Mouse (Mus musculus) naive thymus-derived CD4-positive, alpha-beta T cell, adult 2 months (primary cell): Measurements from ENCODE around the gene Ptprd.

ENCODE experiments used
- DNase-seq: peaks from one replicate; pipeline ENCODE4 v3.0.0-alpha.2; 2011; ENCODE audit warnings: low read depth

Ptprd gene

DNA sequence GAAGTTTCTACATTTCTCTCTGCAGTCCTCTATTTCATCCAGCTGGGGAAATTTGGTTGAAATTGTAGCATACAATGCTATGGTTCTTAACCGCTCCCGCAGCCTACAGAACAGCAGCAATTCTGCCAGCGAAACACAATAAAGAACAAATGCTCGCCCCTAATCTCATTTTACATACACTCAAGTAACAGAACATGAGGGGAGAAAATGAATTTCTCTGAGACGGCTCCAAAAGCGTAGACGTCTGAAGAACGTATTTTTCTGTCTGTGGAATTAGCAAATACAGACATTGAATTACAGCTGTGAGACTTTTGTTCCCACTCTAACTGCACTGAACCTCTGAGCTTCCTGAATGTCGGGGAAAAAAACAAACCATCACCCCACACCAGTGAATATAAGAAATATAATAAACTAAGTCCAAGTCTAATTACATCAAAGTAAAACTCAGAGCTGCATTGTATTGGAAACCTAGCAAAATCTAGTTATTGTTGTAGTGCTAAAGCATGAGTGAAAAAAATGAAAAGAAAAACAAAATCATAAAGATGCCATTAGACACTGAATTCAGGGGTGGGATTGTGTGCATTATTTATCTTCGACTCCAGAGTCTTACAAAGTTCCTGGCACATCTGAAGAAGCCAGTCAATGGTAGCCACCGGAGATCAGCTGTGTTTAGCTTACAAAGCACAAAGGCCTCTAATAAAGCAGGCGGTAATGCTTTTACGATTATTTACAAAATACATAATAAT, 2187.8 kb downstream of the Ptprd start:
- DNase-seq, result no peak

GRCm38 (mm10) chr4:76021670-76022069, 2190.1 kb downstream of the Ptprd start:
- no peak for DNase-seq

GRCm38 (mm10) chr4:76015026-76015425, 2196.7 kb downstream of the Ptprd start:
- DNase-seq, result no peak

GRCm38 (mm10) chr4:76014151-76014840, 2197.5 kb downstream of the Ptprd start:
- DNase-seq, result no peak

DNA sequence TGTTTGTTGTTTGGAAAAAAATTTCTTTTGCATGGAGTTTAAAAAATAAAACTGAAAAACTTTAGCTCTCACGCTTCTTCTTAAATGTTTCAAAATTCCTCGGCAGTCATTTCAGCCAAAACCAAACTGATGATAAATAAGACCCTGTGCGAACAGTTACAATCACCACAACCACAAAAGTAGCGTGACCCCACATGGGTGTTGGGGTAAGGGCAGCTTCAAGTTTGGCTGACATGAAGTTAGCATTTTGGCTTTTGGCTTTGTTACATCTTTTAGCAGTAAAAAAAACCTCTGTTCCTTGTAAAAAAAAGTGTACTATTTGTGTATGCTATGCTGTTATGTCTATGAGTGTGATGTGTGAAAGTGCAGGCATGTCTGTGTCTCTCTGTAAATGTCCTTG, 2203.2 kb downstream of the Ptprd start:
- no peak for DNase-seq

GRCm38 (mm10) chr4:76007219-76007618, 2204.5 kb downstream of the Ptprd start:
- no peak for DNase-seq

DNA sequence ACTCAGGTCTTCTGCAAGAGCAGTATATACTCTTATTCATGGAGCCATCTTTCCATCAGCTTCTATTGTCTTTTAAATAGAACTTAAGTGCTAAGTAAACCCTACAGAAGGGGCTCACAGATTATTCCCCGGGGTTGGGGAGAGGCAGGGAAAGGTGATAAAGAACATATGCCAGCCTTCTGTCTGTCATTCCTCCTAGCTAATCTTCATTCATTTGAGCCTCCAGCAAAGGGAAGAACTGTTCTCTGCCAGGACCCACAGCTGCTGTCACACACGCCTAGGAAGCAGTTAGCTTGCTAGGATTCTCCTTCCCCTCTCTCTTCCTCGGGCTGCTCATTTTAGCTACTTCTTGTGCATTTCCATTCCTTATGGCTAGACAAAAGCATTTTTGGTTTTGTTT, 2205.0 kb downstream of the Ptprd start:
- DNase-seq, result no peak

- no peak for DNase-seq
These were observed 2207.6 kb downstream of the Ptprd start for GRCm38 (mm10) chr4:76004161-76004560.

DNA sequence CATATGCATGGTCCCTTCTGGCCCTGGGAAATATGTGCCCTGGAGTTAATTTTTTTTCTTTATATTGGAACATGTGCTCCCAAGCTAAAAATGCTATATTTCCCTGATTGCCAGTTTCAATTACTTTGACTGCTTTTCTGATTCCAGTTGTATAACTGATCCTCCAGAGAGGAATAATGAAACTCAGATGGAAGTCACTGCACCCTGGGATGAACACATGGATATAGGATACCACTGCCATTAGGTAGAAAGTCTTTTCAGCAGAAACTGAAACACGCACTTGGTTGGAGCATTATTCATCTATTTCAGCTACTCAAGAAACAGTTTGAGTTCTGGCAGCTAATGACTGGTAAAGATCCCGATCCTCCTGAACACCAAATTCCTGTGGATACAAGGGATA, 2211.5 kb downstream of the Ptprd start:
- DNase-seq, result no peak

DNA sequence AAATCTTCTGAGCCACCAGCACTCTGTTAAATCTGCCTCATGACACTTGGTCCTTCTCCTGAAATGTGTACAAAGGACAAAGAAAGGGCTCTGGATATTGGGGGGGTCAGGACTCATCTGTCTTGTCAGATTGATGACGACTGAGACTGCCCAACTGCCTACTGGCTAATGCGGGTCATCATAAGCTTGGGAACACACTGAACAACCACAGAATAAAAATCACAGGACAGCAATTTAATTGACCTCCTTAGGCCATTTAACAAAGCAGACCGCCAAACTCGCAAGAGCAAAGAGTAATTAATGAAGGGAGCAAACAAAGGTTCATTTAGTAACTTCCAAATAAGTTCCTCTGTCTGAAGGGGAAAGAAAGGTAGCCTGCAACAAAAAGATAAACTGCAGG, 2215.9 kb downstream of the Ptprd start:
- no peak for DNase-seq

DNA sequence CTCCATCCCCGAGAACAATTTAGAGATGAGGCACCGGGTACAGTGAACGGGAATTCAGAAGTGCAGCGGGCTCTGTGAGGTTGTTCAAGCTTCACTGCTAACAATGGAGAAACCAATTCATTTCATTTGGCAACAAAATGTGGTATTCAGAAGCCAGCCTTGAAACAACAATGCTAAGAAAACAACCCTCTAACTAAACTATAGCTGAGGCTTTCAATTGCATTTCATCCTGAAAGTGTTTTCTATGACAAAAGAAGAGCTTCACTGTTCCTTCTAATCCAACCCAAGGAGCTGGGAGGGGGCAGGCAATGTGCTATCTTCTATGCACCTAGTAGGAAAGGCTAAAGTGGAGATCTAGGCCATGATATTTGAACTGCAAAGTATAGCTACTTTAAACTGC, 2217.2 kb downstream of the Ptprd start:
- DNase-seq, result no peak

DNA sequence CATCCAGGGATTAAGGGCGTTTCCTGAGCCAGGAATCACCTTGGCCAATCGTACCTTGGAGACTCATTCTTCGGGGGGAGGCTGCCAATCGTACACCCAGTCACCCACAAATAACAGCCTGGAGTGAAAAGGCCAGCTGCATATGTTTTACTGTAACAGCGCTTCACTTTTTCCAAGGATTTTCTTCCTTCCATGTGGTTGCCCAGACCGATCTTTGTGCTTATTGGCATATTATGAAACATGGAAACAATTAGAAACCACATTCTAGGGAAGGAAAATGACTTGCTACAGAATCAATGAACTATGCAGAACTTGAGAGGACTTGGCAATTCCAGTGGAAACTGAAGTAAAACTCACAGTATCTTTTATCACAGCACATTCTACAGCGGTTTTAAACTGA, 2218.7 kb downstream of the Ptprd start:
- no peak for DNase-seq

- DNase-seq, result no peak
These were observed 2220.0 kb downstream of the Ptprd start for GRCm38 (mm10) chr4:75991621-75992245.

- DNase-seq, result no peak
These were observed 2237.0 kb downstream of the Ptprd start for GRCm38 (mm10) chr4:75974728-75975127.

- DNase-seq, result no peak
These were observed 2238.4 kb downstream of the Ptprd start for GRCm38 (mm10) chr4:75973322-75973721.

DNA sequence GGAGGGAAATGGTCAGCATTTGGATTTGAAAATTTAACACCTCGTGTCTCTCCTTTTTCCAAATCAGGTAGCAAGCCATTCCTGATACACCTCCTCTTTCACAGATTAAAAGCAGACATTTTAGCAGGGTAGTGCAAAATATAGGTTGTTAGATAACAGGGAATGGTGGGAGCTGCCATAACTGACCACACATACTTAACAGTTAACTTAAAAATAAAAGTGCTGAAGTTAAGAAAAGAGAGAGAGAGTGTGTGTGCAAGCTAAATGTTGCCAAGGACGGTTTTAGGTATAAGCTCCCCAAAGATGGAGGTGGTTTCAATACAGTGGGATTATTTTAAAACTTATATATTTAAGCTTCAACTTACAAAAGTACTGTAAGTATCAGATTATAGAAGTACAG, 2241.8 kb downstream of the Ptprd start:
- no peak for DNase-seq

DNA sequence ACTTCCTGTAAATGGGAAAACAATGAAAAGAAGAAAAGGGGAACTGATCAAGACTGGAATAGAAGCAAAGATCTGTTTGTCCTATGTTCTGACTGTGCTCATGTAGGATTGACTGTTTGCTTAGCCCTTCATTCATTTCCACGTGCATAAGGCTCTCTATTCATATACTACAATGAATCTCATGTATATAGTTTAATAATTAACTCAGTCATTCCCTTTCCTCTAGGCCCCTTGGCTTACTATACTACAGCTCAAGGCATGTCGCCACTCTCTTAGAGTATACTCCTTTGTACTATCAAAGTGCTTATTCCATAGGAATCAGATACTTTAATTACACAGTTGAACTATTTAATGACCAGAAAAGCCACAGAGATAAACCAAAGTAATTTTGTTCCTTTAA, 2243.1 kb downstream of the Ptprd start:
- DNase-seq, result no peak

- no peak for DNase-seq
These were observed 2246.0 kb downstream of the Ptprd start for GRCm38 (mm10) chr4:75965810-75966209.

- no peak for DNase-seq
These were observed 2248.8 kb downstream of the Ptprd start for GRCm38 (mm10) chr4:75962916-75963315.

DNA sequence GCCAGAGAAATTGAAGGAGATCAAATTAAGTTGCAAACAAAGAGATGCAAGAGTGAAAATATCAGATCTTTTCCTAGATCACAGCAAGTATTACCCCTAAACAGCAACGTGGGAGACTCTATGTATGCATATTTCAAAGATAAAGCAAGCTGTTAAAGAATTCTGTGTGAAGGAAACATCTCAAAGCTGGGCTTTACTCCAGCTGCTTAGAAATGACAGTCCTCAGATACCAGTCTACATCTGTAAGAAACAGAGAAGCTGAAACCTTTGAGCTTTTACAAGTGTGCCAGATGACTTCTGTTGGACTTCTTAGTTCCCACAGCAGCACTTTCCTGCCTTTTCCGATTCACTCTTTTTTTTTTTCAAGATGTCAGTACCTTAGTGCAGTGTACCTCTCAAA, 2249.9 kb downstream of the Ptprd start:
- no peak for DNase-seq

DNA sequence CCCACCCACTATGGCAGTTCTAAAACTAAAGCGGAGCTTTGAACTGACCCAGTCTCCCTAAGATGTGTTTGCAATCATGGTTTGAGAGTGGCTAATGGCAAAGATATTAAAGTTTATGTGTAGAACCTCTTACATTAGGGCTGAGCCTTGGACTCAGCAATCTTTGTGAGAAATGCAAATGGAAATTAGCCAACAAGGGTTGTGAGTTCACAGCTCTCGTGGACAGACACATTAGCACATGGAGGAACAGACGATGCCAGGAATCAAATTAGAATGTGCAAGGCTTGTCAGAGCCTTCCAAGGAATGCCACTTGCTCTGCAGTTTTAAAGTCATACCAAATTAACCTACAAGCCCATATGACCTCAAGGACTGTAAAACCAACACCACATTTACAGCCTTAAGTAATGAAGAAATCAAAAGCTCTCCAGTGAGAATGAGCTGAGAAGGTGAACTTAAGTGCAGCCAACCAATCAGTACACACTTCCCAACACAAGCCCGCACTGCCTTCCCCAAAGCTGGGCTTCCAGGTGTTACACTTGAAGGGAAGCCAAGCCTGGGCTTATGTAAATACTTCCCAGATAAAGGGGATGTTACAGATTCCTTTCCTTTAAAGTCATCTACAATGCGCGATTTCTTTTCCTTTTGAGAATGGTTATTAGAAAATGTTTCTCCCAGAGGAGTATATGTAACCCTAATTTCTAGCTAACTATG, 2258.3 kb downstream of the Ptprd start:
- DNase-seq, result no peak

DNA sequence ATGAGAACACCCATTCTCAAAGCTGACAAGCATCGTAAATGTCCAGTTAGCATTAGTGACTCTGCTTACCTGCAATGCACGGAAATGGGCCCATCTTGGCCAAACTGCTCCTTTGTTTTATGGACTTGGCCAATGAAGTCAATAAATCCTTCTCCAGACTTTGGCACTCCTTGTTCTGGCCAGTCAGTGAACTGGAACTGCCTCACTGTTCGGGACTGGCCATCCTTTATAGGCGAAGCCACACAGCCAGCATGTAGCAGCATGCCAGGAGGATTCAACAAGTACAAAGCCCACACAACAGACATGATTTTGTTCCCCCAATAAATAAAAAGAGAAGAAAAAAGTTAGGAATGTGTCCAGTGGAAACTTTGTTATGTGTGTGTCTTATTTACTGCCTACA, 2261.2 kb downstream of the Ptprd start:
- DNase-seq, result no peak

- DNase-seq, result no peak
These were observed 2316.9 kb downstream of the Ptprd start for GRCm38 (mm10) chr4:75894871-75895270.
